Mouse (Mus musculus): Measurements from ENCODE around the gene Stox2.
"Not testable (repeated sequence)": the region's sequence is repeated elsewhere in the genome, so short reads cannot be mapped to it uniquely, and the experiment has no call there.

Gene Stox2

DNA sequence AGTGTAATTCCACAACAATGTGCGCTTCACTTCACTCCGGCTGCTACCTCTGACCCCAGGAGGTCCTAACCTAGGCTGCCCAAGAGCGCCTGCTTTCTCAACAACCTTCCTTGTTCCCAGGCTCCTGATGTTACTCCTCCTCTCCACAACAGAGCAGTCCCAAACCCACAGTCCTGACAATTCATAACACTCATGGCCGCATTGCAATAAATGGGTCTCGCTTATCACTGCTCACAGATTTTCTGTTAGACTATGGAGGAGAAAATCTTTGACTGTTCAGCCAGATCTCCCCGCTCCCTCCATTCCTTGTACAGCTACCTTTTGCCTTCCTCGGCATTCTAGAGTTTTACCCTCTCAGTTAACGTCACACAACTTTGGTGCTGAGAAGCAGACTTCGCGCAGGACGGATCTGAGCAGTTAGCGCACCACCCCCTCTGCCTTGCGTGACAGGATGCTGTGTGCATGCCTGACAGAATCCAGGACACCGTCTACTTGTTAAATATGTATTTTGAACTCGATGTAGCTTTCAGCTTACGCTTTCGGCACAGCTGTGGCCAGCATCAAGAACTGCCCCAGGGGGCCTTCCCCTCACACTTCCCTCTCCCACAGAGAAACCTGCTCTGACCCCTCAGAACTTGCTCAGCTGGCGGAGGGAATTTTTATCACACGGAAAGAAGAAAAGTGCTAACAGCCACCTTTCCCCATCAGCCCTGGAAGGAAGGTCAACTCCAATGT is at the start of gene Stox2:
Gene Stox2, minus strand, starts transcription at position 51 of the 735 bp plus-strand sequence.
- DNase-seq (ENCODE audit: low spot score) = no peak

DNA sequence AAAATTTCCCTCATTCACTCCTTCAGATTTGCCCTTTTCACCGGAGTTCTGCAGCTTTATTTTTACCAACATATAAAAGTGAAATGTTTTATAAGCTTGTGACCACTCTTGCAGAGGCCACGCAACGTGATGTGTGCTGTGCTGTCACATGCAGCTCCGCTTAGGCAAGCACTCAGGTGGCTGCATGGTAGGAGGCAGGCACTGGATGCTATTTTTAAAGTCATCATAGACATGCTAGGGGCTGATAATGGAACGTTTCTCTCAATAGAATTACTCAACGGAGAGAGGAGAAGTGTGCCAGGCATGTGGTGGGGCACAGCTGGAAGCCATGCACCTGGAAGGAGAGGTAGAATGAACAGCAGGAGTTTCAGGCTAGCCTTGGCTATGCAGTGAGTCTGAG is 49.3 kb upstream of the Stox2 start:
- DNase-seq (ENCODE audit: low spot score) = no peak

DNA sequence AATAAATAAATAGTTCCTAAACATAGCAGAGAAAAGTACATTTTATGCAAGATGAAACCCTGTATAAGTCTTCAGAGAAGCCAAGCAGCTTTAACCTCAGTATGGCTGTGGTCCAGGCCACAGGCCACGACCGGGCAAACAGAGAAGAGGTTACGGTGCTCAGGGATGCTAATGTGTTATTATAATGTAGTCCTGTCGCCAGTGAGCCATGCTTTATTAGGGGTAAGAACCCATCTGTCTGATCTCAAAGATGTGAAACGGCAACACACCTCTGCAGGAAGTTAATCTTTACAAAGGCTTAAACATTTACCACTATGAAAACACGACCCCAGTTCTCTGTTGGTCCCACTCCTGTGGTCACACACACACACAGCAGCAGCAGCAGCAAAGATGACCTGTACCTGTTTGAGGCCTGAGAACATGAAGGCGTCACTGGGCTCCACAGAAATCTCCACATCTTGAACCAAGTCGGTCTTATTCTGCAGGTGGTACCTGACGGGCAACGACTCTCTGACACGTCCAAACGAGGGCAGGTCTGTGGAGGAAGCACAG is 48.5 kb upstream of the Stox2 start:
- DNase-seq (ENCODE audit: low spot score) = no peak

DNA sequence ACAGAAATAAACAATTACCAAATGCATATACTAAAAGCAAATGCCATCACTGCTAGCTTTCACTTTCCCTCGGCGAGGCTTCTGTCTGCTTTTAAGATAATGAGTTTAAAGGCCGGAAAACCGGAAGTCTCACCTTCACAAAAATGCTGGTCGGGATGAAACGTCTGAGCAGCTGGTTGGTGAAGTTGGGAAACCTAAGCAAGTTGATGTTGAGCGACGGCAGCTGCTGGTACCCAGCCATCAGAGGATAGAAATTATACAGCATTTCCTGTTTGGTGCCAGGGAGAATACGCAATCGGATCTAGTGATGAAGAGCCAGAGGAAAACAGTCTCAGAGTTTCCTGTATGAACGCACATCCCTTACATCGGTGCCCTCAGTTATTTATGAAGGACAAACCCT is 46.9 kb upstream of the Stox2 start:
- no peak for DNase-seq (ENCODE audit: low spot score)

DNA sequence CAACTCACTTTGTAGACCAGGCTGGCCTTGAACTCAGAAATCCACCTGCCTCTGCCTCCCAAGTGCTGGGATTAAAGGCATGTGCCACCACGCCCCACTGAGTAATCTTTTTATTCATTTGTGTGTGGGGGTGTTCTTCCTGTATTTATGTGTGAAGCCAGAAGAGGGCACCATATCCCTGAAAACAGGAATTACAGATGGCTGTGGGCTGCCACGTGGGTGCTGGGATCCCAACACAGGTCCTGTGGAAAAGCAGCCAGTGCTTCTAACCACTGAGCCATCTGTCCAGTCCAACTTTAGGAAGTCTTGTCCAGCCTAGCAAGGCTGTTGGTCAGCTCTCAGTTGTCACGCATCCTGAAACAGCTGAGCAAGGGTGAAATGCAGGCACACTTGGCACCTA is 41.1 kb upstream of the Stox2 start:
- no peak for DNase-seq (ENCODE audit: low spot score)

DNA sequence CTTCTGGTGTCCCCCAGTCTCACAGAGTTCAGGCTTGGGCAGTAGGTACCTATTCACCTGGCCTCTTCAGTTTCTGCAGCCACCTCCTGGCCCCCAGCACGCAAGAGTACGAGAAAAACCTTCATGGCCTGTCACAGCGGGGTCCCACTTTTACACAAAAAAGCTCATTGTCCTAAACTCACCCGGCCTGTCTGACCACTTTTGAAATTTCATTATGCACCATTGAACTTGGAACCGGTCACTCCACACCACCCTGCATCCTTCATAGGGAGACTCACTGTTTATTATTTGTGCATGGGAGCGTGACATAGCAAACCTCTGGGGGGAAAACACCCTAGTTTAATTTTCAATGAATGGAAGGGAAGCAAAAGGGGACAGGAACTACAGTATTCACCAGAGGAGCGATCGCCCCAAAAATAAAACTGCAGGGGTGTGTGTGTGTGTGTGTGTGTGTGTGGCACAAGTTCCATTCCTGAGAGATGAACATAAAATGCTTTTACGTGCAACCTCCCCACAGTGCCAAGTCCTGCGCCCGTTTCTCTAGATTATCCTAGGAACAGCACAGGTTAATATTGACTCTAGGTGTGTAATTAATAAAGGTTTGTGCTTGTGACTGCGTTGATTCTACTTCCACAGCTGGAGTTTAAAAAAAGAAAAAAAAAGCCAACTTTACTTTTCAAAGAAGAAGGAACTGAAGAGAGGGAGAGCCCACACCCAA is 36.4 kb upstream of the Stox2 start:
- no peak for DNase-seq (ENCODE audit: low spot score)

DNA sequence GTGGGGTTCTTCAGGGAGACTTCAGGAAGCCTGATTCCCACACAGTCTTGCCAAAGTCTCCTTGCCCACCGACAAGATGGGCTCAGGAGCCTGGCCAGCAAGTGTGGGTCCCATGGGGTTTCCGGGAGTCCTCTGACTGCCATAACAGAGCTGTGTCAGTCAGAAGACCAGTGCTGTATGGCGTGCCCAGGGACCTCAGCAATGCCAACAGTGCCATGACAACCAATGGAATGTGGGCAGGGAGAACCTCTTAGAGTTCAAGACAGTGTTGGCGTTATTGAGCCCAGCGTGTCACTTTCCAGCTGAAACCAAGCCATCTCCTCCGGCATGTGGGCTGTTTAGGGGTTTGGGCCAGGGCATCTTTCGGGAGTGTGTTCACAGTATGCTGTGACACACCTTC is 33.9 kb upstream of the Stox2 start:
- no peak for DNase-seq (ENCODE audit: low spot score)

DNA sequence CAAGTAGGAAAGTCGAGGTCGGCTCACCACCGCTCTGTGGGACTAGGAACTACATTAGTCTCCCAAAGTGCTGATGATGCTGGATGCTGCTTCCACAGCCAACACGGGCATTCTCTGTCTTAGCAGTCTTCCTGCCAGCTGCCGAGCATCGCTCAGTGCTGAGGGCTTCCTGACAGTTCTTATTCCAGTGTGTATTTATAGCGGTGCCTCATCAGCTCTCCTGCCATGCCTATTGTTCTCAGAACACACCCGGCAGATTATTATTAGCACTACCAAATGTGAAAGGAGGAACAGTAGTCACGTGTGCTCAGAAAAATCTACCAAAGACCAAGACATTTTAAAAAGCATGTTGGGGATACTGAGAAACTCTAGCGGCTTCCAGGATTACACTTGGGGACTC is 15.5 kb upstream of the Stox2 start:
- no peak for DNase-seq (ENCODE audit: low spot score)

DNA sequence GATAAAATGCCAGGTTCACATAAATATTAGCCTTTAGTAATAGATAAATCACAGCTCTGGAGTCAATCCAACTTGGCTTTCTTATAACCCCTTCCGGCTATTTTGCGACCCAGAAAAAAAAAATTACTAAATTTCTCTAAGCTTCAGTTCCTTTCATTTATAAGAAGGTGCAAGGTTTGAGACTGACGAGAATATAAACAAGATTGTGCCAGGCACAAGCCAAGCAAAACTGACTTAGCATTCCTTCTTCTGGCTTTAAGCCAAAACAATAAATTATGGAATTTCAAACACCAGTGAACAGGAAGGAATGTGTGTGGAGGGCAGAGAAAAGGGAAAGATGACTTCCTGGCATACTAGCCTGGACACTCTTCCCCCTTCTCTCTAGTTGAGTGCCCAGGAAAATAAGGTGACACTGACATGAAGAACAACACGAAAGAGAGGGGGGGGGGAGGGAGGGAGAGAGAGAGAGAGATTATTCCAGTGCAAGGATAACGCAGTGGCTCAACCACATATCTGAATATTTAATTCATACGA is 13.1 kb upstream of the Stox2 start:
- no peak for DNase-seq (ENCODE audit: low spot score)

DNA sequence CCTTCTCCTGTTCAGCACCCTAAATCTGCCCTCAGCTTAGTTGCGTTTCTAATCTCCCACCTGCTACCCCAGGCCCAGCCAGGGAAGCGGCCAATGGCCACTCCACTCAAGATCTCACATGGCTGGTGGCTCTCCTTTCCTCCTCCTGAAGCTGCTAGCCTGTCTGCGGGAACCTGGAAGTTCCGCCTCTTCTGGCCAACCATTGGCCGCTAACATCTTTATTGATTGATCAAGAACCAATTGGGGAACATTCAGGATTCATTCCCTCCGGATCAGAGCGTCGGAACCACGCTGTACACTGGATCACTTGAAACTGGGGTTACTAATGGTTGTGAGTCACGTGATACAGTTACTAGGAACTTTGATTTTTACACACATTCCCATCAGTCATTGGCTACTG is 12.4 kb upstream of the Stox2 start:
- peak; percentile 62 for DNase-seq (ENCODE audit: low spot score)

DNA sequence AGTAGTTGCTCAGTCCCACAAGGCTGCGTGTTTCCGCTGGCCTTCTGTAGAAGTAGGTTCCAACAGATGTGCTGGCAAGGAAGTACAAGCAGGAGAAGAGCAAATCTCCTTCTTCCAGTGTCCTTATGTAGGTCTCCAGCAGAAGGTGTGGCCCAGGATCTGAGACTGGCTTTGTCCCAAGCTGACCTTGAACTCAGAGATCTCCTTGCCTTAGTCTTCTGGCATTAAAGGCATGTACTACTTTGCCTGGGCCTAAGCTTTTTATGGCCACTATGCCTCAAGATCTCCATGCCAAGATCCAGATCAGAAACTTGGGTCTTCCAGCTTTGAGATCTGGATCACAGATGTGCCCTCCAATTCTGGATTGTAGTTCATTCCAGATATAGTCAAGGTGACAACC is 3.0 kb upstream of the Stox2 start:
- DNase-seq (ENCODE audit: low spot score) = not testable (repeated sequence)

DNA sequence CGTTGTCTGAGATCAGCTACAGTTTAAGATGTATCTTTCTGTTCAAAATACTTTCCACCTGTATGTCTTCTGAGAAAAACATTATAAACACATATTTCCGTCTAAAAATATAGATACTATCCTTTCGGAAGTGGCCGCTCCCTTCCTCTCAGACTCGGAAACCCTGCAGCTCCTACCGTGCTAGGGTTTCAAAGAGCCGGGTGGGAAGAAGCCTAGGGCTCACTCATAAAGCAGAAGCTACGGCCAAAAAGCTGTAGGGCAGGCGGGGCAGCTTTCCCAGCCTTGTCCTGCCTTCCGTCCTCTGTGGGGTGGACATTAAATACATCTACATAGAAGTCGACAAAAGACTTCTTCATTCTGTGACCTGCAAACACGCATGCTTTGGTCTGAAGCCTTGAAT is 6.9 kb downstream of the Stox2 start:
- DNase-seq (ENCODE audit: low spot score) = no peak

DNA sequence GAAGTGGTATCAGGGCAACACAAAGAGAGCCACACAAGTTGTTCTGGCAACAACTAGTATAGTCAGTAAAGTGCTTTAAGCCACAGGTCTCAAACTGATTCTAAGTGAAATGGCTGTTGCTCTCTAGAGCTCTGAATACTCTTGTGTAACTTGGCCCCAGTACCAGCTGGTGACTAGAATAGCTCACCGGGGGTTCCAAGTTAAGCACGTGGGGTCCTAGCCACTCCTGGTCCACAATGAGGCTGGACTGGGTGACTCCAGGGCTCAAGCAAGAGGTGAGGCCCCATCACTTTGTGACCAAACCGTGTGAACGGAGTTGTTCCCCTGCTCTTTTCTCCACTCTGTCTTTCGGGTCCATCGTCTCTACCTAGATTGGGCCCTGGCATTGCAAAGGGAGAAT is 8.2 kb downstream of the Stox2 start:
- no peak for DNase-seq (ENCODE audit: low spot score)

DNA sequence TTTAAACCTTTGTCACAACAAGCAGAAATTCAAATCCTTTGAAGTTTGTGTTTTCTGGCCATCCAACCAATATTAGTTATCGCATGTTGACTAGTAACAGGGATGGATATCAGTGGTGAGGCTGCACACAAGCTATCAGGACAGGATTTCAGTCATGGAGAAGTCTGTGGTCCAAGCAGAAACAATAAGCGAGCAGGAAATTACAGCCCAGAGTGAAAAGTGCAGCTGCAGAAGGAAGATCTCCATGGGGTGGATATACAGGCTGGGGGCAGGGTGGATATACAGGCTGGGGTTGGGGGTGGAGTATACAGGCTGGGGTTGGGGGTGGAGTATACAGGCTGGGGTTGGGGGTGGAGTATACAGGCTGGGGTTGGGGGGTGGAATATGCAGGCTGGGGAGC is 10.3 kb downstream of the Stox2 start:
- no peak for DNase-seq (ENCODE audit: low spot score)

DNA sequence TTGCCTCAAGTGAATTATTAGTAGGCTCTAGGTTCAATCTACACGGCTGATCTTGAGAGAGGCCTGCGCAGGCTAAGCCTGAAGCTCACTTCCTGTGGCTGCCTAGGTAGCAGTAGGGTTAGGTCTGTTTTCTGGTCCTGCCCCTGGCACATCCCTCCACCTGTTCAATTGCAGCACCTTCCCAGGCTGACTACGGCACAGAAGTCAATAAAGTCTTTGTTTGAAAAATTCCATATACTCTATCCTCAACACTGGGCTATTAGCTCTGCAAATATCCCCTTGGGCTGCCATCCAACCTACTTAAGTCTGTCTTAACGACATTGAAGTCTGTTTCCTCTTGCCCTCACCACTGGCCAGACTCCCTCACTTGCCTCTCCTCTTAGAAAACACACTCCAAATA is 10.8 kb downstream of the Stox2 start:
- DNase-seq (ENCODE audit: low spot score) = no peak

DNA sequence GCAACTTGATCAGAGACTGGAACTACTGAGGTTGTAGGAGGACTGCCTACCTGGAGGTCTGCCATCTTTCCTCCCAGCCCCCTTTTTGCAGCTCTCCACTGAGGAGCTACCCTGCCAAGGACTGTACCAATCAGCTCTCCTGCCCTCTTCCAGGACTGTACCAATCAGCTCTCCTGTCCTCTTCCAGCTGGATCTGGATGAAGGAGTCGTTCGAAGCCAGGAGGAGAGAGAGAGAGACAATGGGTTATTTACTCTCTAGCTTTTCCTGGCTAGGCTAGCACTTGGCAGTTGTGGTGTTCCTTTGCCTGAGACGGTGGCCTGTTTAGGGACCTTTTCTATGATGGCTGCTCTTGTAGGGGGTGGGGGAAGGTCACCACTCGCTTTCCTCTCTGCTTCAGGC is 14.9 kb downstream of the Stox2 start:
- DNase-seq (ENCODE audit: low spot score) = no peak

DNA sequence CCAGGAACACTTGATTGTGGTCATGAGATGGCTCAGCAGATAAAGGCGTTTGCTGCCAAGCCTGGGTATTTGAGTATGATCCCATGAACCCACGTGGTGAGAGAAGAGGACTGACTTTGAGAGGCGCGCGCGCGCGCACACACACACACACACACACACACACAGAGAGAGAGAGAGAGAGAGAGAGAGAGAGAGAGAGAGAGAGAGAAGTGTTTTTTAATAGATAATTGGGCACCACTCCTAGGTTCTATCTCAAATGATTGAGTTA is 32.0 kb downstream of the Stox2 start:
- not testable (repeated sequence) for DNase-seq (ENCODE audit: low spot score)

DNA sequence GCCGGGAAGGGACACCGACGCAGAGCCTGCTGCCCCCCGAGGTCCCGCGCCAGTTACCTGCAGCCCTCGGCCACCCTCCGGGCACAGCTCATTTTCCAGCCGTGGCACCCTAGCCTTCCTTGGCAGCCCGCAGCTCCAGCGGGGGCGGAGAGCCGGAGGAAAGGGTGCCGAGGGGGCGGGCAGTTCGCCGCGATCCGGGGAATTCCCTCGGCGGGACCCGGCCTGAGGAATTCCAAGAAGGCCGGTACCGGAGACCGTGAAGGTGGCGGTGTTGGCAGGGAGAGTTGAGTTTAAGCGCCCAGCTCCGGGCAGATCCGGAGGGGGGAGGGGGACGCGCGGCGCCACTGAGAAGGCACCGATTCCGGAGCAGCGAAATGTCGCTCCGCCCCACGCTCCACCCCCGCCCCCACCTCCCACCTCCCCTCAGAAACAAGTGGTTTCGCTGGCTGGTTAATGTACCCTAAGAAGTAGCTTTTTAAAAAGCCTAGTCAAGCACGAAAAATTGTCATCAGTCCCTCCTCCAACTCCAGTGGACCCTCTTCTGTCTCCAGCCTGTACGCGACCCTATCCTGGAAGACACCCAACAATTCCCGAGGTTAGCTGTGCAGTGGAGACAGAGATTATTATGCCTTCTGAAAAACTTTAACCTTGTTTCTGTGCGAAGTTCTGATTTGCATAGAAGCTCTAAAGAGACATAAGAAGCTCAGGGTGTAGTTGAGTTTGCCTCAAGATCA is 32.5 kb downstream of the Stox2 start:
- DNase-seq (ENCODE audit: low spot score) = peak; percentile 42

DNA sequence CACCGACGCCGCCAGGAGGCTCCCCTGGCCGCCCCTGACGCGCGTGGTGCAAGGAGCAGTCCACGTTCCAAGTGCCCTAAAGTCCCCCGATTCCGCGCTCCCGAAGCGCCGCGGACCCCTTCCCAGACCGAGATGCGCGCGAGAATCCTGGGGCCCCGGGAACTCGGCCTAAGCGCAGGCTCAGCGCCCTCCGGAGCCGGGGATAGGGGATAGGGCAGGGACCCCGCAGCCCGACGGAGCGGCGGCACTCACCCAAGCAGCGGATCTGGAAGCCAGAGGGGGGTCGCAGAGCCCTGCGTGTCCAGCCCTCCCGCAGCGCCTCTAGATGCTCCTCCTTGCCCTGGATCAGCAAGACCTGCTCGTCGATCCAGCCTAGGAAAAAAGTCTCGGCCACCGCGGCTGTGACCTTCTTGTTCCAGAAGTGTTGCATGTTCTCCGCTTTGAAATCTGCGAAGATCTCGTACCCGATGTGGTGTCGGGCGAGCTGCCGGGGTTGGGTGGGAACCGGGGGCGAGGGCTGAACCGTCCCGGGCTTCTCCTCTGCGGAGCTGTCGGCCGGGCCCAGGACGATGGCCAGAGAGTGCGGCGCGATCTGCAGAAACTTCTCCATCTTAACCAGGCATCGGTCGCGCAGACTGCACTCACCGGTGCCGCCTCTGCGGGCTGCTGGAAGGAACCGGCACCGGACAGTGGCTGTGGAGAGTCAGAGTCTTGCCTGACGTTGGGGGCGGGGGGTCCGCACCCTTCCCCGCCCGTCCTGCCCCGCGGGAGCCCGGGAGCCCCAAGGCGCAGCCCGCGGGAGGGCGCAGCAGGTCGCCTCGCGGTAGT is 33.3 kb downstream of the Stox2 start:
- DNase-seq (ENCODE audit: low spot score) = peak; percentile 12

DNA sequence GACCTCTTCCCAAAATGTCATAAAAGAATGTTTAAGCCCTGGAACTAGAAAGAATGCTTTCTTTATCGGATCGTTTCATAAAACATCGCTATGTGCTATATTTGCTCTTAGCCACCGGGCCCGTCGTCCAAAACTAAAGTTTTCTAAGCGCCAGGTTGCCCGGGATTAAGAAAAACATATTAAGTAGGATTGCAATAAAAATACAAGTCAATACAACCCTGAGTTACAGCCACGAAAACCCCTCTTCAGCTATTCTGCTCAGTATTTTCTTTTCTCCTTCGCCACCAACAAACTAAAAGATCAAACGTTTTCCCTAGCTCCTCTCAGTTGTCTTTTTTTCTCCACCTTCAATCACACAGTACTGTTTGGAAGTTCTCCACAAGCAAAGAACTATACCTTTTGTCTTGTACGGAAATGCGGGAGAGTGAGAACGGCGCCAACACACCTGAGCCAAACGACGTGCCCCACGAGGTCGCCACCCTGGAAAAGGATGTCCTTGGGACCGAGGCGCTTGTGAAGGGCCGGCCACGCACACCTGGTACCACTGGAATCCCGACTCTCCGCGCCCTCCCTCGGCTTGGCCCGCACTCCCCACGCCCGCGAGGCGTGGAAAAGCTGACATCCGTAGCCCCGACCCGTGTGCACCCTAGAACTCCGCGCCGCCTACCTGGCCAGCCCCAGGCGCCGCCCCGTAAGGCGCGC is 34.0 kb downstream of the Stox2 start:
- DNase-seq (ENCODE audit: low spot score) = no peak

DNA sequence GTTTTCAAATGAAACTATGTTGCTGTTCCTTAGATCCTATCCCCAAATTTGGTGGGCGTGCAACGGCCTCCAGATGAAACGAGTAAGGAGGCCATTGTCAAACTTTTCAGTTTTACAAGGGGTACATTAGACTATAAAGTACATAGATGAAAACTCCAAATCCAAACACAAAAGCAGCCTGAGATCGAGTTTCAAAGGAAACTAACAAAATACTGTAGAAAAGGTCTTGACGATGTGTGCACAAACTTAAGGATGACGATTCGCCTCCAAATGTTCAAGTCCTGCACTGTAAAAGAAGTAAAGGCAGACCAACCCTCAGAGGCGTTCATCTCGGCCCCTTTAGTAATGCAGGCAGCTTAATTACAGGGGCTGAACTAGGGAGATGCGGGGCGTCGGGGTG is 34.8 kb downstream of the Stox2 start:
- no peak for DNase-seq (ENCODE audit: low spot score)

All from testis, postnatal 14 days (tissue).